Mouse (Mus musculus) intestine, embryonic 15.5 days (tissue): ENCODE results near the gene Pyurf. TPM values are rescaled to one million over a fixed set of nuclear protein-coding genes. Genes with fewer than 3 reads are reported as not detected.

Source experiments
- ATAC-seq: fragments of 200-750 bp; cut with Nextera tagmentation; 2 replicates; pipeline ENCODE4 v1.8.0; 2017; ENCODE audit warnings: moderate TSS enrichment, moderate library complexity
- H3K27ac ChIP-seq: fragments of 300-500 bp; sonication (generic); 2 replicates; pipeline ENCODE4 v1.5.1; 2015; ENCODE audit warnings: mild to moderate bottlenecking, inconsistent platforms
- H3K27me3 ChIP-seq: fragments of 300-500 bp; sonication (generic); replicated peaks from 2 replicates; pipeline ENCODE4 v1.6.1; 2015; ENCODE audit warnings: inconsistent platforms
- H3K36me3 ChIP-seq: fragments of 300-500 bp; sonication (generic); 2 replicates; pipeline ENCODE4 v1.6.1; 2015; ENCODE audit warnings: inconsistent platforms
- H3K4me1 ChIP-seq: fragments of 300-500 bp; sonication (generic); replicated peaks from 2 replicates; pipeline ENCODE4 v1.6.1; 2015; ENCODE audit warnings: inconsistent platforms
- H3K4me2 ChIP-seq: fragments of 300-500 bp; sonication (generic); replicated peaks from 2 replicates; pipeline ENCODE4 v1.6.1; 2015; ENCODE audit warnings: mild to moderate bottlenecking, inconsistent platforms
- H3K4me3 ChIP-seq: fragments of 300-500 bp; sonication (generic); replicated peaks from 2 replicates; pipeline ENCODE4 v1.5.1; 2015; ENCODE audit warnings: inconsistent platforms
- H3K9ac ChIP-seq: fragments of 300-500 bp; sonication (generic); 2 replicates; pipeline ENCODE4 v1.6.1; 2015; ENCODE audit warnings: inconsistent platforms
- H3K9me3 ChIP-seq: fragments of 300-500 bp; sonication (generic); 2 replicates; pipeline ENCODE4 v1.6.1; 2016; ENCODE audit warnings: inconsistent platforms
- WGBS: fragments of 180-500 bp; shearing (Covaris S2); methylation state at CpG from one replicate; pipeline ENCODE4 v1.1.7; 2015; 5-methylcytosine and 5-hydroxymethylcytosine counted together
- polyA plus RNA-seq: library from polyadenylated mRNA; unstranded; fragments of >200 nt; fragmentation: Nextera tagmentation; extraction: Ambion mirVana; gene quantifications from 2 replicates; pipeline ENCODE4 v1.2.1, GENCODE M21; 2015

The Pyurf gene
- polyA plus RNA-seq, 1 experiment from 2014 or later, result 19.4 TPM

GRCm38 (mm10) chr6:57641789-57642188 lies 50.1 kb downstream of the Pyurf start:
- Histone ChIP-seq H3K27ac (no peak overlapping the region), H3K4me2 (no peak overlapping the region), H3K9ac (no peak overlapping the region), H3K4me3 (no peak overlapping the region), H3K27me3 (no peaks in the 10 kb centered on the region), H3K4me1 (peaks cover 2% of the 10 kb centered on the region; the same call in 1 of the 2 replicates), H3K36me3 (no peaks in the 10 kb centered on the region), H3K9me3 (no peaks in the 10 kb centered on the region)
- WGBS, result 36% methylated on average over 4 of the region's 4 CpGs
- ATAC-seq, result peak; percentile 73

GRCm38 (mm10) chr6:57639531-57639930 lies 52.3 kb downstream of the Pyurf start:
- WGBS, result 69% methylated on average over 1 of the region's 1 CpGs
- no peak overlapping the region for H3K4me2 ChIP-seq
- ATAC-seq, result no peak
- no peaks in the 10 kb centered on the region for H3K27me3 ChIP-seq
- H3K4me1 ChIP-seq, result peaks cover 2% of the 10 kb centered on the region; the same call in 1 of the 2 replicates
- no peak overlapping the region for H3K27ac ChIP-seq
- no peak overlapping the region for H3K4me3 ChIP-seq
- H3K9ac ChIP-seq, result no peak overlapping the region
- H3K36me3 ChIP-seq, result no peaks in the 10 kb centered on the region
- no peaks in the 10 kb centered on the region for H3K9me3 ChIP-seq

Other genes with a start within 250 kb of the Pyurf start
- 4.1 and 4.4 TPM in 2 replicates for gene Ppm1k, start 156.6 kb downstream of the Pyurf start, polyA plus RNA-seq
- gene Herc6, start 111.1 kb downstream of the Pyurf start, polyA plus RNA-seq, result 1.8 and 2.6 TPM in 2 replicates
- 17.8 and 19.5 TPM in 2 replicates for gene Lancl2, start 10.5 kb upstream of the Pyurf start, polyA plus RNA-seq
- gene Vopp1, start 133.1 kb upstream of the Pyurf start, polyA plus RNA-seq, result 30.9 and 32.3 TPM in 2 replicates
- gene Vmn1r21, start 158.3 kb upstream of the Pyurf start, polyA plus RNA-seq, result not detected in 2 replicates
- not detected in 2 replicates for gene Vmn1r22, start 215.9 kb upstream of the Pyurf start, polyA plus RNA-seq
- not detected in 2 replicates for gene Vmn1r23, start 234.8 kb upstream of the Pyurf start, polyA plus RNA-seq